Mouse (Mus musculus) subcutaneous adipose tissue, adult 2 months (tissue): ENCODE measurements around the gene Kcnh2. TPM values are rescaled to one million over a fixed set of nuclear protein-coding genes. Genes with fewer than 3 reads are reported as not detected.

Experiments used
- polyA plus RNA-seq: library from polyadenylated mRNA; depleted of rRNA; stranded (reverse); fragments of >200 nt; gene quantifications from 2 replicates; pipeline ENCODE4 v1.2.3, GENCODE M21; 2012; ENCODE audit warnings: low replicate concordance; rRNA removed

The Kcnh2 gene
- polyA plus RNA-seq: 37.6 and 114 TPM in 2 replicates

GRCm38 (mm10) chr5:24351278-24351677 lies at the start of gene Kcnh2:
Kcnh2 (minus strand) TSS chr5:24351604.

GRCm38 (mm10) chr5:24393392-24393997 lies 42.1 kb upstream of the Kcnh2 start, which contains the start of gene Abcb8:
Abcb8 (plus strand) TSS chr5:24393663.

DNA sequence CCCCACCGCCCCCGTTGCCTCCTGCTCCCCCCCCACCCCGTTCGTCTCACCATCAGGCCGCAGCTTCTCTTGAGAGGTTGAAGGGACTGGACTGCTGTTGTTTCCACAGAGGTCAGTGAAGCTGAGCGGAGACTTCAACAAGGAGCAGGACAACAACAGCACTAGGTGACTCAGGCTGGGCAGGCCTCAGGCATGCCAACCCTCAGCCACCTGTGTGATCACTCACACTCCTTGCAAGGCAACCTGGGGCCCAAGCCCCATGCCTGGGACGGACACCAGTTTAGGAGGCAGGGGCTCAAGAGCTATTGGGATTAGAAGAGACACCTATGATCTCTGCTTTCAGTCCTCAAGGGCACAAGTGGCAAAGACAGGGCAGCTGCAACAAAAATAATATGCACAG lies 40.5 kb upstream of the Kcnh2 start, which contains the start of gene Atg9b:
Gene Atg9b, minus strand, starts transcription at position 280 of the 400 bp plus-strand sequence.

GRCm38 (mm10) chr5:24364508-24364907 lies 13.1 kb upstream of the Kcnh2 start, which contains the start of gene Nos3:
Nos3 (plus strand) TSS chr5:24364810.

Other genes starting within 250 kb of the Kcnh2 start
- 6.8 and 11.5 TPM in 2 replicates for gene Nupl2, start 186.6 kb downstream of the Kcnh2 start, polyA plus RNA-seq
- gene Nos3, start 13.2 kb upstream of the Kcnh2 start, polyA plus RNA-seq: 41.6 and 73.0 TPM in 2 replicates
- 1.9 and 4.6 TPM in 2 replicates for gene Atg9b, start 40.5 kb upstream of the Kcnh2 start, polyA plus RNA-seq
- gene Abcb8, start 42.1 kb upstream of the Kcnh2 start, polyA plus RNA-seq: 69.9 and 87.9 TPM in 2 replicates
- gene Asic3, start 61.8 kb upstream of the Kcnh2 start, polyA plus RNA-seq: 0.64 and 0.75 TPM in 2 replicates
- 87.6 and 100 TPM in 2 replicates for gene Cdk5, start 71.9 kb upstream of the Kcnh2 start, polyA plus RNA-seq
- 71.2 and 99.7 TPM in 2 replicates for gene Slc4a2, start 72.2 kb upstream of the Kcnh2 start, polyA plus RNA-seq
- 257 and 263 TPM in 2 replicates for gene Fastk, start 93.7 kb upstream of the Kcnh2 start, polyA plus RNA-seq
- gene Tmub1, start 96.2 kb upstream of the Kcnh2 start, polyA plus RNA-seq: 22.5 and 42.2 TPM in 2 replicates
- 70.0 and 103 TPM in 2 replicates for gene Agap3, start 100.6 kb upstream of the Kcnh2 start, polyA plus RNA-seq
- 0.03 and 0.12 TPM in 2 replicates for gene Gbx1, start 175.6 kb upstream of the Kcnh2 start, polyA plus RNA-seq
- 0.86 and 2.5 TPM in 2 replicates for gene Asb10, start 189.4 kb upstream of the Kcnh2 start, polyA plus RNA-seq
- 0.04 TPM in 1 of 2 replicates, not detected in the other for gene 4931409K22Rik, start 205.2 kb upstream of the Kcnh2 start, polyA plus RNA-seq
- 47.6 and 66.5 TPM in 2 replicates for gene Abcf2, start 225.9 kb upstream of the Kcnh2 start, polyA plus RNA-seq
- gene Chpf2, start 235.1 kb upstream of the Kcnh2 start, polyA plus RNA-seq: 53.7 and 55.7 TPM in 2 replicates